Mouse (Mus musculus) macrophage (primary cell): Measurements from ENCODE around the gene Cdip1. TPM values are rescaled to one million over a fixed set of nuclear protein-coding genes. Genes with fewer than 3 reads are reported as not detected.
A peak's percentile ranks its signal among the peaks of the same experiment; 100 is the strongest.

Experiments
- H3K27ac ChIP-seq: fragments of 350-480 bp; formaldehyde crosslinking; 2 replicates; pipeline ENCODE4 v1.9.0; 2021
- H3K36me3 ChIP-seq: fragments of 350-480 bp; formaldehyde crosslinking; 2 replicates; pipeline ENCODE4 v1.9.0; 2021; ENCODE audit errors: inconsistent target
- H3K4me3 ChIP-seq: fragments of 350-480 bp; formaldehyde crosslinking; 2 replicates; pipeline ENCODE4 v1.9.0; 2021; ENCODE audit errors: inconsistent target
- H3K79me2 ChIP-seq: fragments of 350-480 bp; formaldehyde crosslinking; 2 replicates; pipeline ENCODE4 v1.9.0; 2021; ENCODE audit errors: inconsistent target
- WGBS: methylation state at CpG from one replicate; pipeline ENCODE4 v1.1.7; 2026; ENCODE audit warnings: inconsistent platforms; ENCODE audit not compliant: missing documents; 5-methylcytosine and 5-hydroxymethylcytosine counted together
- polyA plus RNA-seq: library from polyadenylated mRNA; stranded (reverse); fragments of 250-400 nt; gene quantifications from 3 replicates; pipeline ENCODE4 v1.2.4, GENCODE M21; 2018; ENCODE audit warnings: inconsistent platforms

The Cdip1 gene
- polyA plus RNA-seq, 1 experiment from 2014 or later: 20.4 TPM

DNA sequence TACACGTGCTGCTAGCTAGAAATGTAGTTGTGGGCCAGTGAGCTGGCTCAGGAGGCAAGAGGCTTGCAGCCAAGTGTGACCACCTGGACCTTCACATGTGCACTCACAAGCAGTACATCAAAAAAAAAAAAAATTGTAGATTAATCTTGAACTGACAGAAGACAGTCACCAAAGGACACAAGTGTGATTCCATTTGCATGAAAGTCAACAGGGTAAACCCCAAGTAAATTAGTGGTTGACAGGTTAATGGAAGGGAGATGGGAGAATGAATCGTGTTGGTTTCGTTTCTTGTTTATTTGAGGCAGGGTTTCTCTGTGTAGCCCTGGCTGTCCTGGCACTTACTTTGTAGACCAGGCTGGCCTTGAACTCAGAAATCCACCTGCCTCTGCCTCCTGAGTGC, 72.2 kb downstream of the Cdip1 start:
- 70% methylated on average over 3 of the region's 3 CpGs for WGBS
- H3K36me3 ChIP-seq: peaks cover 17% of the 10 kb centered on the region; the same call in 1 of the 2 replicates
- H3K27ac ChIP-seq: no peak overlapping the region
- peaks cover 14% of the 10 kb centered on the region for H3K79me2 ChIP-seq
- peak overlapping the region; percentile 77 for H3K4me3 ChIP-seq

DNA sequence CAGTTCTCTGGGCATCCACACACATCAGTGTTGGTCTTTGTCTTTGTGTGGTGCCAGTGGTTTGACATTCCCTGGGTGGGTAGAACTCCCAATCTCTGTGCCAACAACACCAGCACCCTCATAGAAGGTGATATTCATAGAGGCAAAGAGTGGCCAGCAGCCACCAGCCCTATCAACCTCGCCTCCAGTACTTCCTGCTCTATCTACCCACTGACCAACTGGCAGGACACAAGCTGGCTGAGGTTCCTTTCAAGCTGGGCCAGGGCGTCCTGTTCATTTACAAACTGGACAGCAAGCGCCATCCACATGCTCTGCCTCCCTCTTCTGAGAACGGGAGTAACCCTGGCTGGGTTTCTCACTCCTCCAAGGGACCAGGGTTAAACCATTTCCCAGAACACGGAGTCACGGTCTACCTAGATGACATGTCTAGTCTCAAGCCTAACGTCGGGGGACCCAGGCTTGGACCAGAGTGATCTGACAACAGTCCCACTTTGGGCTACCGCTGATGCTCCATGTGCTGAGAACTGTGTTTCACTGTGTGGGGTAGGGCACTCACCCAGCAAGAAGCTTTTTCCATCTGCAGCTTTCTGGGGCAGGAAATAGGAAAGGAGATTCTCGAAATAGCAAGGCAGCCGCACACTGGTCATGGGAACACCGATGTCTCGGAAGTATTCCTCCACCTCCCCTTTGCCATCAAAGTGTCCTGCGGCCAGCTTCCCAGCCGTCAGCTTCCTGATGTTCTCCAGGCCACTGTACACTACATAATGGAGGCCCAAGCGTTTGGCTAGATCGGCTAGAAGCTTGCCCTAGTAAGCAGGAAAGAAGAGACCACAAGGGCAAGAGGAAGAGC, 76.0 kb downstream of the Cdip1 start:
- H3K36me3 ChIP-seq: peaks cover 25% of the 10 kb centered on the region
- H3K79me2 ChIP-seq: peaks cover 14% of the 10 kb centered on the region
- no peak overlapping the region for H3K27ac ChIP-seq
- WGBS: 95% methylated on average over 17 of the region's 17 CpGs
- H3K4me3 ChIP-seq: no peak overlapping the region

DNA sequence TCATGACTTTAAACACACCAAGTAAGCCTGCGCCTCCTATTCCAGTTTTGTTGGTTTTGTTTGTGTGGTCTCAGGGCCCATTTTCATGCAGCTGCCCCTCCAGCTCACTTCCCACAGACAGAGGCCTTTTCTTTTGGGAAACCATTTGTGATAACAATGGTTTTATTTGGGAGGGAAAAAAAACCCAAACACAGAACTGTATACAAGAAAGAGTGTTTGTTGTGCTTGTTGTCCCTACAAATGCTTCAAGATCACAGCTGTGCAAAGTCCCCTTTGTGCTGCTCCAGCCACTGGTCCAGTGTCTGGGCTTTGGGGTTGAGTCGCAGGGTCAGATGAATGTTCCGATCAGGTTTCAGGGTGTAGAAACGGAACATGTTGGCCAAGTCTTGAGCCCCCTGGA, 78.9 kb downstream of the Cdip1 start:
- no peak overlapping the region for H3K4me3 ChIP-seq
- WGBS: 91% methylated on average over 4 of the region's 4 CpGs
- no peaks in the 10 kb centered on the region for H3K79me2 ChIP-seq
- H3K27ac ChIP-seq: no peak overlapping the region
- peaks cover 37% of the 10 kb centered on the region for H3K36me3 ChIP-seq

DNA sequence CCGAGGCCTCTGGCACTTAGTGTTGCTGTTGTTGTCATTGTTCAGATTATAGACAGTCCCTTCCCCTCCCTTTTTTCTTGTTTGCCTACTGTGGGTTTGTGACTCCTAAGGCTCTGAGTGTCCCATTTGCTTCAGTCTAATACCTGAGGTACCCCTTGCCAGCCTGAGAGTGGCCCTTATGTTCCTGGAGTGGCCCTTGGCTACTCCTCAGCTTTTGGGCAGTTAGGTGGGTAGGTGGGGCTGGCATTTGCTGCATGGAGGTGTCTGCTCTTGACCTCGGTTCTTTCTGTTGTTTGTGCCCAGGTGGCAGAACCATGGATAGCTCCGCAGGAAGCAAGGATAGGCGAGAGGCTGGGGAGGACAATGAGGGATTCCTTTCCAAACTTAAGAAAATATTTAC, 84.6 kb downstream of the Cdip1 start:
- H3K36me3 ChIP-seq: peaks cover 65% of the 10 kb centered on the region
- 88% methylated on average over 4 of the region's 4 CpGs for WGBS
- H3K4me3 ChIP-seq: no peak overlapping the region
- no peak overlapping the region for H3K27ac ChIP-seq
- no peaks in the 10 kb centered on the region for H3K79me2 ChIP-seq

DNA sequence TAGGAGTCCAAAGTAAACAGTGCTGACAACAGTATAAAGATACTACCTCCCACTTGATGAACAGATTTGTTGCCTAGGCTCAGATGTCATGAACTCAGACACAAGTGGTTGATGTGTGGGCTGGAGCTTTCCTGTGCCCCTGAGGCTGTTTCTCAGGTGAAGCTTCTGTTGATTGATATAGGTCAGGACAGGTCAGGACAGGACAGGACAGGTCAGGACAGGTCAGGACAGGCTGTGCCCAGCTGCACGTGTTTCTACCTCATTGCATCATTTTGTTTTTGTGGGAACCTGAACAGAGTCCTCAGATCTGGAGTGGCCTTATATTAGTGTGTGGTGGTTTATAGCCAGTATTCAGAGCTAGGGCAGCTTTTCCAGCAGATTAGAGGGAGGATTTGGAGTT, 87.4 kb downstream of the Cdip1 start:
- H3K79me2 ChIP-seq: no peaks in the 10 kb centered on the region
- 100% methylated on average over 1 of the region's 1 CpGs for whole genome bisulfite sequencing
- peaks cover 79% of the 10 kb centered on the region for H3K36me3 ChIP-seq
- no peak overlapping the region for H3K27ac ChIP-seq
- no peak overlapping the region for H3K4me3 ChIP-seq

DNA sequence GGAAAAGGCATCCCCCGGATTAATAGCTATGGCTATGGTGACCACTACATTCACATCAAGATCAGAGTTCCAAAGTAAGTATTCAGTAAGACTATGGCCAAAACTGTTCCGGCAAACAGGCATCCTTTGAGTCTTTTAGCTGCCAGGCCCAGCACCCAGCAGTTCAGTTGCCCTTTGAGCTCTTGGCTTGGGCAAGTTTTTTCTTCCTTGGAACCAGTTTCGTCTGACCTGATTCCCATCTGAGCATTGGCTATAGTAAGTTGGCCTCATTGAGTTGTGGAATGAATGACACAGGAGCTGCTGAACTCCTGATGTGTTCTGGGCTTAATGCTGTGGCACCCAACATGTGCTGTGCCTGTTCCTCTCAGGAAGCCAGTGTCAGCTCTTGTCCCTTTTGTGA, 88.9 kb downstream of the Cdip1 start:
- Histone ChIP-seq H3K27ac (no peak overlapping the region), H3K4me3 (no peak overlapping the region)

More for the DNA sequence above, 88.9 kb downstream of the Cdip1 start:
- 91% methylated on average over 3 of the region's 3 CpGs for WGBS
- Histone ChIP-seq H3K79me2 (no peaks in the 10 kb centered on the region), H3K36me3 (peaks cover 80% of the 10 kb centered on the region)

Other genes with a start within 250 kb of the Cdip1 start
- gene Srl, start 248.5 kb downstream of the Cdip1 start, polyA plus RNA-seq: 2.2 to 3.0 TPM (median 2.2 TPM) in 3 replicates
- 3.3 to 7.1 TPM (median 4.0 TPM) in 3 replicates for gene Tfap4, start 230.4 kb downstream of the Cdip1 start, polyA plus RNA-seq
- gene Glis2, start 195.6 kb downstream of the Cdip1 start, polyA plus RNA-seq: 0.06 to 0.16 TPM in 2 of 3 replicates, not detected in the other
- gene Pam16, start 165.3 kb downstream of the Cdip1 start, polyA plus RNA-seq: 9.7 to 39.5 TPM (median 23.6 TPM) in 3 replicates
- 0.07 TPM in 1 of 3 replicates, not detected in the others for gene Vasn, start 150.4 kb downstream of the Cdip1 start, polyA plus RNA-seq
- gene Dnaja3, start 150.3 kb downstream of the Cdip1 start, polyA plus RNA-seq: 19.8 to 43.8 TPM (median 25.5 TPM) in 3 replicates
- gene Coro7, start 110.5 kb downstream of the Cdip1 start, polyA plus RNA-seq: 53.4 to 137 TPM (median 97.8 TPM) in 3 replicates
- gene Nmral1, start 70.9 kb downstream of the Cdip1 start, polyA plus RNA-seq: 6.3 to 20.4 TPM (median 15.6 TPM) in 3 replicates
- 195 to 303 TPM (median 234 TPM) in 3 replicates for gene Hmox2, start 63.9 kb downstream of the Cdip1 start, polyA plus RNA-seq
- 0.16 TPM in 1 of 3 replicates, not detected in the others for gene 4930562C15Rik, start 45.1 kb upstream of the Cdip1 start, polyA plus RNA-seq
- 64.4 to 75.7 TPM (median 71.8 TPM) in 3 replicates for gene Ubald1, start 90.0 kb upstream of the Cdip1 start, polyA plus RNA-seq
- gene Mgrn1, start 96.0 kb upstream of the Cdip1 start, polyA plus RNA-seq: 62.2 to 84.4 TPM (median 68.4 TPM) in 3 replicates
- 17.1 to 56.6 TPM (median 39.4 TPM) in 3 replicates for gene Nudt16l1, start 148.5 kb upstream of the Cdip1 start, polyA plus RNA-seq
- gene Anks3, start 173.9 kb upstream of the Cdip1 start, polyA plus RNA-seq: 9.0 to 21.1 TPM (median 12.1 TPM) in 3 replicates
- gene Sept12, start 207.6 kb upstream of the Cdip1 start, polyA plus RNA-seq: not detected in 3 replicates
- gene Smim22, start 217.0 kb upstream of the Cdip1 start, polyA plus RNA-seq: not detected in 3 replicates
- 10.0 to 27.5 TPM (median 22.6 TPM) in 3 replicates for gene Rogdi, start 223.3 kb upstream of the Cdip1 start, polyA plus RNA-seq